20 mouse cellular contexts compared by ENCODE assay signal in genomic region chr11:24422066-24422775, GRCm38 (mm10).
A peak's percentile ranks its signal among the peaks of the same experiment; 100 is the strongest.
DNase-seq lines count a peak whose midpoint lies in the region; ATAC-seq and TF ChIP-seq lines count a peak whose summit lies in the region.
"Had no signal": no experiment of that assay in that cellular context is flagged by ENCODE, and none has a peak within 500 bp of the region (broad histone marks: within the 10 kb centered on the region; RNA-seq: fewer than 3 reads in every experiment).

No protein-coding gene starts in this region.

- WGBS in hindbrain, embryonic 16.5 days: 60% methylated on average over 10 of the region's 10 CpGs
- 87% methylated on average over 10 of the region's 10 CpGs for WGBS in hindbrain, embryonic 10.5 days

- no peaks in the 10 kb centered on the region; the same call in none of the 2 replicates for H3K9me3 ChIP-seq in hindbrain, embryonic 16.5 days (ENCODE audit: control insufficient read depth, low read length)
- peaks cover 7% of the 10 kb centered on the region for H3K9me3 ChIP-seq in hindbrain, embryonic 10.5 days

- no peak overlapping the region for H3K4me2 ChIP-seq in hindbrain, embryonic 16.5 days (ENCODE audit: low read length)
- H3K4me2 ChIP-seq: hindbrain, embryonic 12.5 days; liver, embryonic 11.5 days; midbrain, embryonic 11.5 days; neural tube, embryonic 13.5 days had no signal

- ATAC-seq in hindbrain, embryonic 16.5 days: 0 out of 2 replicates have a peak, but pooled peaks have one; percentile 27
- ATAC-seq: forebrain, embryonic 16.5 days had no signal

- H3K36me3 ChIP-seq in hindbrain, embryonic 16.5 days (ENCODE audit: control insufficient read depth, insufficient read depth, low read length): no peaks in the 10 kb centered on the region
- no peaks in the 10 kb centered on the region for H3K36me3 ChIP-seq in hindbrain, embryonic 10.5 days
- H3K36me3 ChIP-seq: embryonic facial prominence, embryonic 10.5 days; hindbrain, embryonic 12.5 days; neural tube, embryonic 13.5 days had no signal

- DNase-seq in hindbrain, embryonic 10.5 days (ENCODE audit: low spot score): no peak
- peak; percentile 9 for DNase-seq in right cerebral cortex, adult 18-20 months
- no peak for DNase-seq in right cerebral cortex, postnatal 36 days (ENCODE audit: low spot score in 2 of 2)
- DNase-seq in layer of hippocampus, adult 2 months (ENCODE audit: low spot score in 2 of 2): peak; percentile 12 to 31
- DNase-seq in layer of hippocampus, postnatal 14 days (ENCODE audit: low spot score in 2 of 2): peak; percentile 20 to 22
- DNase-seq in embryo, embryonic 10.5 days (ENCODE audit: low spot score): no peak
- DNase-seq: adrenal gland, adult 2 months; gastrocnemius, postnatal 36 days; kidney, adult 9 months; kidney, postnatal 25 days; lung, adult 18-20 months; thymus, postnatal 25 days had no signal

- H3K9ac ChIP-seq in hindbrain, embryonic 16.5 days (ENCODE audit: low read depth, low read length): no peak overlapping the region
- H3K9ac ChIP-seq: hindbrain, embryonic 12.5 days; neural tube, embryonic 13.5 days had no signal

- H3K27me3 ChIP-seq in hindbrain, embryonic 16.5 days (replicated peaks; ENCODE audit: control insufficient read depth, insufficient read depth, low read length): no peaks in the 10 kb centered on the region
- peaks cover 6% of the 10 kb centered on the region; the same call in 1 of the 2 replicates for H3K27me3 ChIP-seq in hindbrain, embryonic 10.5 days (ENCODE audit: insufficient read depth, poor library complexity, severe bottlenecking)
- H3K27me3 ChIP-seq: hindbrain, embryonic 12.5 days; neural tube, embryonic 13.5 days had no signal

- no peak overlapping the region for H3K27ac ChIP-seq in hindbrain, embryonic 16.5 days (ENCODE audit: low read depth, low read length)
- H3K27ac ChIP-seq in hindbrain, embryonic 10.5 days: no peak overlapping the region
- no peak overlapping the region for H3K27ac ChIP-seq in layer of hippocampus, adult 2 months
- H3K27ac ChIP-seq: embryonic facial prominence, embryonic 10.5 days; hindbrain, embryonic 12.5 days; macrophage; neural tube, embryonic 13.5 days had no signal

- no peak overlapping the region for H3K4me3 ChIP-seq in hindbrain, embryonic 16.5 days (ENCODE audit: low read length)
- H3K4me3 ChIP-seq in hindbrain, embryonic 10.5 days: no peak overlapping the region
- H3K4me3 ChIP-seq in layer of hippocampus, adult 2 months: no peak overlapping the region
- H3K4me3 ChIP-seq: embryonic facial prominence, embryonic 10.5 days; hindbrain, embryonic 12.5 days; neural tube, embryonic 13.5 days had no signal

- no peaks in the 10 kb centered on the region for H3K4me1 ChIP-seq in hindbrain, embryonic 16.5 days (ENCODE audit: control insufficient read depth, insufficient read depth, low read depth, low read length)
- no peaks in the 10 kb centered on the region for H3K4me1 ChIP-seq in hindbrain, embryonic 10.5 days (replicated peaks)
- H3K4me1 ChIP-seq: hindbrain, embryonic 12.5 days; neural tube, embryonic 13.5 days had no signal

- TF ChIP-seq CTCF in layer of hippocampus, adult 2 months (conservative IDR thresholded peaks at IDR 0.05): no peak

Comparison
In these comparisons a context has a peak if more than half of its experiments do, and no peak if none do; other contexts are left out.
1. DNase-seq: peak in right cerebral cortex, adult 18-20 months (single experiment), layer of hippocampus, adult 2 months (2 of 2) and layer of hippocampus, postnatal 14 days (2 of 2); none in hindbrain, embryonic 10.5 days (single experiment), right cerebral cortex, postnatal 36 days (0 of 2) and embryo, embryonic 10.5 days (single experiment).